Mouse (Mus musculus): Measurements from ENCODE around the gene Kat6b. TPM values are rescaled to one million over a fixed set of nuclear protein-coding genes. Genes with fewer than 3 reads are reported as not detected.

Kat6b gene
- polyA plus RNA-seq, 1 experiment from 2014 or later = 21.4 TPM

DNA sequence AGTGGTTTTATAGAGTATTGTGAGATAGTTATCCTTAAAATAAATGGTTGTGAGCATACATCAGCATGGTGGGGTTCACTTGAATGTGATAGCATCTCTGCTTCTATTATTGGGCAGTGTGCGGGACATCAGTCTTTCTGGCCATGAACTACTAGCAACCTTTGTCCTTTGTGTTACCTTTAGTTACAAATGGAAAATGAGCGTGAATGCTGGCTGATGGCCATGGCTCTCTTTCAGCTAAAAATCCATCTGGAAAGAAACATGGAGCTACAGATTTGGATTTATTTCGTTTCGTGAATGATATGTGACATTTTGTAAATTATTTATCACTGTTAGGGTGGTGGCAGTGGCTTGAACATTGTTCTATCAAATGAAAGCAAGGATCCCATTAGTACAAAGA is 126.5 kb downstream of the Kat6b start:
- in situ Hi-C loops (cut with MboI; ENCODE audit: low pct_unique_long_range_greater_than_20kb) = no loop called here
- ChIA-PET POLR2A (no interaction called here), CTCF (no interaction called here)
- no peaks in the 10 kb centered on the region for H3K27me3 ChIP-seq
- ATAC-seq (no peak), DNase-seq (ENCODE audit: low read depth, low spot score) (no peak)
- no peak for TF ChIP-seq CTCF (IDR thresholded peaks at IDR 0.05)

DNA sequence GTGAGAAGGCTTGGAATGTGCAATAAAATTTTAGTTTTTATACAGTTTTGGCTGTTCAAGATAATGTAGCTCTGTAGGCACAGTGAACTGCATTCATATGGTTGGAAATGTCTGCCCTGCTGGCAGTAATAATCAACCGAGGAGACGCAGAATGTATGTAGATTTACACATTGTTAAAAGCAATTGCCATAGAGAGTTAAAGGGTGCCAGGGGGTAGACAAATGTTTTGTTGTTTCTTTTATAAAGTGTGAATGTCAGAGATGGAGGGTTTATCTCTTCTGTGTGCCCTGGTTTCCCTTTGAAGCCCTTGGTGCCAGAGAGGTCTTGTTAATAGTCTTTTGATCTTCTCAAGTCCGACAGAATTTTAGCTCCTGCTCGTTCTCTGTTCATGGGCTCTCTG is 127.7 kb downstream of the Kat6b start:
- H3K27me3 ChIP-seq = no peaks in the 10 kb centered on the region
- DNase-seq (ENCODE audit: low read depth, low spot score) = no peak
- in situ Hi-C loops (cut with MboI; ENCODE audit: low pct_unique_long_range_greater_than_20kb) = no loop called here
- TF ChIP-seq CTCF (IDR thresholded peaks at IDR 0.05) = no peak
- ChIA-PET POLR2A (no interaction called here), CTCF (interaction anchor here (1.2 to 2.7 kb wide), 5 partner anchors 9 to 25 kb away, joined by 3 to 16 read pairs (median 6); no protein-coding TSS in a partner anchor)
- ATAC-seq = no peak

DNA sequence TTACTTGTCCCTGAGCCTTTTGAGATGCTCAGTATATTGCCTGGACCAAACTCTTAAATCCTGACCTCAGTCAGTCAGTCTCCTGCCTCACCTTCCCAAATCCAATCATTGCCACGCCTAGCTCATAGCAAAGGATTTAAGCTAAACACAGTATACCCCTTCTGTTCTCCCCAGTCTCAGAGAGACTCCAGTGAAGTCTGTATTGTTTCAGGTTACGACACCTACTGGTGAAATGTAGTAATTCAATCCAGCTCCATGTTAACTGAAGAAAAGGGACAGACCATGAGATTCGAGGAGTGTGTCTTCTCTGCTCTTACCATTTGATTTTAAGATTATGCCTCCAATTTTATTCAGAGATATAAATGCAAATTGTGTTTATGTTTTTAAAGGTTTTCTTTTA is 129.0 kb downstream of the Kat6b start:
- no peaks in the 10 kb centered on the region for H3K27me3 ChIP-seq
- DNase-seq (ENCODE audit: low read depth, low spot score) = no peak
- TF ChIP-seq CTCF (IDR thresholded peaks at IDR 0.05) = peak; percentile 66
- CTCF ChIA-PET = interaction anchor here (1.0 to 2.7 kb wide), 12 partner anchors 8 to 473 kb away, joined by 3 to 16 read pairs (median 4); no protein-coding TSS in a partner anchor
- ATAC-seq = no peak
- in situ Hi-C loops (cut with MboI; ENCODE audit: low pct_unique_long_range_greater_than_20kb) = no loop called here
- POLR2A ChIA-PET = no interaction called here

DNA sequence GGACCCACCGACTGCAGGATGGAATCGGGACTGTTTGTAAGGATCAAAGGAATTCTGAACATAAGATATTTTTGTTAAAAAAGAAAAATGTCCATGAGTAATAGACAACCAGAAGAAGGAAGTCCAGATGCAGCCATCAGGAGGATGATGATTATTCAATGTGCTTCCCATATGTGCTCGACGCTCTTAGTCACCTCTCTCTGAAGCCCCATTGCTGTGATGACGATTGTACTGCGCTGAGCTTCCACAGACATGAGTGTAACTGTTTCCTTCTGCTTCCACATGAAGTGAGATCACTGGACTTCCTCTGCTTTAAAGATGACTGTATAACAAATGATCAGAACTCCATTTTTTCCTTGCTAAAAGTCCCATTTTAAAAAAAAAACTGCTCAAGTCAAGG is 131.8 kb downstream of the Kat6b start:
- ChIA-PET POLR2A (no interaction called here), CTCF (interaction anchor here (1.7 kb wide), 1 partner anchor 28 kb away, joined by 5 read pairs; no protein-coding TSS in a partner anchor)
- H3K27me3 ChIP-seq = no peaks in the 10 kb centered on the region
- TF ChIP-seq CTCF (IDR thresholded peaks at IDR 0.05) = no peak
- in situ Hi-C loops (cut with MboI; ENCODE audit: low pct_unique_long_range_greater_than_20kb) = no loop called here
- ATAC-seq (no peak), DNase-seq (ENCODE audit: low read depth, low spot score) (no peak)

DNA sequence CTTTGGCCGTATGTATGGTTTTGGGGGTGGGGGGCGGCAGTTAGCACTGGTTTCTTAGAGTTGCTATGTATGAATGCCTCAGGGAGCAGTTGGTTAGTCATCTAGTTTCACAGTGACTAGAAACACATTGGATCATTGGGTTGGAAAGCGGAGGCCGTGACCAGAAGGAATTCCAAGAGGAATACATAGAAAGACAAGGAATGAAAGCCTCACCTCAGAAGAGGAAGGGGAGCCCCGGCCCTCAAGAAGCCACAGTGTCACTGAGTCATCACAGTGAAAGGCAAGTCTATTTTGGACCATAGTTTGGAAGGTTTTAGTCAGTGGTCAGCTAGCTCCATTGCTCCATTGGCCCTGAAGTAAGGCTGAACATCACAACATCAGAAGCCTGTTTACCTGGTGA is 132.9 kb downstream of the Kat6b start:
- POLR2A ChIA-PET = no interaction called here
- no peaks in the 10 kb centered on the region for H3K27me3 ChIP-seq
- DNase-seq (ENCODE audit: low read depth, low spot score) (peak; percentile 83), ATAC-seq (peak; percentile 91)
- in situ Hi-C loops (cut with MboI; ENCODE audit: low pct_unique_long_range_greater_than_20kb) = no loop called here
- TF ChIP-seq CTCF (IDR thresholded peaks at IDR 0.05) = no peak
- CTCF ChIA-PET = interaction anchor here (0.6 to 1.7 kb wide), 5 partner anchors 9 to 86 kb away, joined by 3 to 5 read pairs (median 3); no protein-coding TSS in a partner anchor

DNA sequence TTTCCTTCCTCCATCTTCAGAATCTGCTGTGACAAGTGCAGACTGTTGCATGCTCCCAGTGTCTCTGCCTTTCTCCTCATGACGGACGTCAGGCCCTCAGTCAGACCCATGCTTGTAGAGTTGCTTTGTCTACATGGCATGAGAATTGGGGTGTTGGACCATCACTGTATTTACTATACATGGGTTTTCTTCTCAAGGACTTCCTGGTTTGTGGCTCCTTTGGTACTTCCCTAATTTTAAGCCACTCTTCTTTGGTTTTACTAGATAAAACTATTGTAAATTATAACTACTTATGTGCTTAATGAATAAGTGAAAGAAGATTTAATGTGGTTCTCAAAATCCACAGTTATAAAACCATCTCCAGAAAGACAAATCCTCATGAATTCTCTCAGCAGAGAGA is 134.6 kb downstream of the Kat6b start:
- H3K27me3 ChIP-seq = no peaks in the 10 kb centered on the region
- no peak for ATAC-seq
- in situ Hi-C loops (cut with MboI; ENCODE audit: low pct_unique_long_range_greater_than_20kb) = no loop called here
- no peak for TF ChIP-seq CTCF (IDR thresholded peaks at IDR 0.05)
- ChIA-PET POLR2A (no interaction called here), CTCF (interaction anchor here (2.0 kb wide), 1 partner anchor 10 kb away, joined by 6 read pairs; no protein-coding TSS in a partner anchor)
- DNase-seq (ENCODE audit: low read depth, low spot score) = no peak

DNA sequence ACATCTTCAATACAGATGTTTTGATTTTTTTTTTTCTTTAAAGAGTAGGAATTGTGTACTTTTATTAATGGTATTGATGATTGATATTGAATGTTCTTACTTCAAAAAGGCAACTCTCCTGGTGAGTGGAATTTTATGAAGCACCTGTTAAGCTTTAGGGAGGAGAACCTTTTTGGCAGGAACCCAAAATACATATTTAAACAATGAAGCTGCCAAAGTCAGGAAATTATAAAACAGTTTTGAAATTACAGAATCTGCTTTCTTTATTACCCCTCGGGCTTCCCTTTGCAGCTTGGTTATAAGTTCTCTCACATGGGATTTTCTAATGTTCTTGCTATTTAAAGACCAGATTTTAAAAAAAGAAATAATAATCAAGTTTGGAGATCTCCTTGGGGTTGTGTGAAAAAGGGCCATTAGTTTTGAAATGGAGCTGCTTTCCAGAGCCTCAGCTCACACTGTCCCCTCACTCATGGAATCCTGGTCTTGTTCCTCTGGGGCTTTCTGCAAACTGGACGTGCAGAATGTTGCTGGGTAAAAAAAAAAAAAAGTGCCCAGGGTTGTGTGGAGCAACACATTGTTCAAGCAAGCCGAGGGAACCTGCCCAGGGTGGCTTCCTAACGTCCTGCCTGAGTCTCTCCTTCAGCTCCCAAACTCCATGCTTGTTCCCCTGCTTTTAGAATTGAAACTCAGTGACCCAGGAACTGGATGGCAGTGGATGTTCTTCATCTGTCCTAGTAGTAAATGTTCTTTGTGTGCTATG is 136.2 kb downstream of the Kat6b start:
- CTCF ChIA-PET = interaction anchor here (1.0 to 2.0 kb wide), 3 partner anchors 9 to 474 kb away, joined by 3 to 6 read pairs (median 5); no protein-coding TSS in a partner anchor
- H3K27me3 ChIP-seq = no peaks in the 10 kb centered on the region
- DNase-seq (ENCODE audit: low read depth, low spot score) (no peak), ATAC-seq (no peak)
- in situ Hi-C loops (cut with MboI; ENCODE audit: low pct_unique_long_range_greater_than_20kb) = no loop called here
- POLR2A ChIA-PET = no interaction called here
- TF ChIP-seq CTCF (IDR thresholded peaks at IDR 0.05) = no peak

DNA sequence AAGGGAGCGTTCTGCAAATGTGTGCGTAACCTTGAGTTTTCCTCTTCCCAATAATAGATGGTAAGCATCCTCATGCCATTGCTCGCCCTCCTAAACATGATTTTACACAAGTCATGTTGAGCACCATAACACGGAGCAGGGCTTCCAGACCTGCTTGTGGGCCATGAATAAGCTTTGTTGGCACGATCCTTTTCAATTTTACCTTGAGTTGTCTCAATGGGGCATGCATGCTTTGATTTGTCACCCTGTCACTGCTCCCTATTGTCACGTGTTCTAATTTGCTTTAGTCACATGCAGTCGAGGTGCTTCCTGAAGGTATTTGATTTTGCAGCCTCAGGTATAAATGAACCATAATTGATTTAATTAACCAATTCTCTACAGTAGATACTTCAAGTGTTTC is 138.7 kb downstream of the Kat6b start:
- in situ Hi-C loops (cut with MboI; ENCODE audit: low pct_unique_long_range_greater_than_20kb) = no loop called here
- H3K27me3 ChIP-seq = no peaks in the 10 kb centered on the region
- no peak for TF ChIP-seq CTCF (IDR thresholded peaks at IDR 0.05)
- ChIA-PET POLR2A (no interaction called here), CTCF (interaction anchor here (1.4 kb wide), 1 partner anchor 10 kb away, joined by 4 read pairs; no protein-coding TSS in a partner anchor)
- ATAC-seq = no peak
- DNase-seq (ENCODE audit: low read depth, low spot score) = no peak

DNA sequence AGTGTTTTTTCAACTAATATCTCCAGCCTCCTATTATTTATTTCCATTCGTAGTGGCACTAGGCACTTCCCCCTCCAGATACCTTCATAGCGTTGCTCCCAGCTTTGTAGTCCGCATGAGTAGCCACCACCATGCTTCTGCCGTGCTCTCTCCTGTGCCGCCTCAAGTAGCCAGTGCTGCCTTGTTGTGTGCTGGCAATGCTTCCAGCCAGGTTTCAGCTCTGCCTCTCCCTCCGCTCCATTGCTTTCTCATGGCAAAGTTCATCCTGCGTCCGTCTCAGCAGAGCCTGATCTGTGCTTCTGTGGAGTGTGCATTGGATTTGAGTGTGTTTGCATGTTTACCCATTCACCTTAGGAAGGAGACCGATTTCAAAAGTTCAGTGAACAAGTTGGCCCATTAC is 144.7 kb downstream of the Kat6b start:
- ChIA-PET CTCF (interaction anchor here (1.3 to 2.0 kb wide), 3 partner anchors 8 to 16 kb away, joined by 4 to 6 read pairs (median 6); no protein-coding TSS in a partner anchor), POLR2A (no interaction called here)
- ATAC-seq = no peak
- no peaks in the 10 kb centered on the region for H3K27me3 ChIP-seq
- DNase-seq (ENCODE audit: low read depth, low spot score) = no peak
- no peak for TF ChIP-seq CTCF (IDR thresholded peaks at IDR 0.05)
- in situ Hi-C loops (cut with MboI; ENCODE audit: low pct_unique_long_range_greater_than_20kb) = no loop called here

DNA sequence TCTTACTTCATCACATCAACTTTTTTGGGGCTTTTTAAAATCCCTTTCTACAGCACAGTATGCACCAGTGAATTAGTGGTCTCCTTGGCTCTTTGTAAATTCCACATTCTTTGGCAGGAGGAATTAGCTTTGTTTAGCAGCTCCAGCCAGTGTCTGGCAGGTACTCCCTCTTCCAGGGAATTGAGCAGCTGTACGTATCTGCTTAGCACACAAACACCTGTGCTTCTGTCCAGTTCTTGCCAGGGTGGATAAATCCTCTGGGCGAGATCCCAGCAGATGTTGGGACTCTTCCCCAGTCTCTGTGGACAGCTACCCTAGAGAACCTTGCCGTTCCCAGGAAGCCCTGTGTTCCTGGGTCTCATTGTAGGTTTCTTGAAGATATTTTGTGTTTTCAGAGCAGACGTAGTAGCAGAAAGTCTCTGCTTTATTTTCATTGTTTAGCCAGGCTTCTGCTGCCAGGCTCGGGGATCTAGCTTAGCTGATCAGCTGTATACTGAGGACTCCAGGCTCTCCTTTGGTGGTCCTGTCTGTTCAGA is 150.5 kb downstream of the Kat6b start:
- CTCF ChIA-PET = no interaction called here
- in situ Hi-C loops (cut with MboI; ENCODE audit: low pct_unique_long_range_greater_than_20kb) = no loop called here
- DNase-seq (ENCODE audit: low read depth, low spot score) (no peak), ATAC-seq (no peak)
- POLR2A ChIA-PET = interaction anchor here (1.7 kb wide), 1 partner anchor 14 kb away, joined by 4 read pairs; no protein-coding TSS in a partner anchor
- H3K27me3 ChIP-seq = no peaks in the 10 kb centered on the region
- no peak for TF ChIP-seq CTCF (IDR thresholded peaks at IDR 0.05)

DNA sequence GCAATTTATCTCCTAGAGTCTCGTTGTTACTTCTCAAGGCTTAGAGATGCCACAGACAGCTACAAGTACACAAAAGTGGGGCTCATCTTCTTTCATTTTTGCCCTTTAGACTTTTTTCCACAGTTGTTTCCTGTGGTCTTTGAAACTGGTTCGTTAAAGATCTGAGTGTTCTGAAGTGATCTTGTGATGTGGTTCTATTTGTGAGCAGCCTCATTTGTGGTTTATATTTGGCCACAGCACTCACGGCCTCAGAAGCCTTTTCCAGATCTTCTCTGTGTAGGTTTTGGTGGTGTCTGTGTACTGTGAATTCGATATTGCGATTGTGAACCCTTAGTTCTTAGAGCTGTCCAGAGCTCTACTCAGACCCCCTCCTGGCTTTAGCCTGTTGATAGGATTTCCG is 155.3 kb downstream of the Kat6b start:
- no peak for ATAC-seq
- ChIA-PET CTCF (no interaction called here), POLR2A (no interaction called here)
- H3K27me3 ChIP-seq = no peaks in the 10 kb centered on the region
- DNase-seq (ENCODE audit: low read depth, low spot score) = no peak
- in situ Hi-C loops (cut with MboI; ENCODE audit: low pct_unique_long_range_greater_than_20kb) = no loop called here
- TF ChIP-seq CTCF (IDR thresholded peaks at IDR 0.05) = no peak

Data from Patski (cell line).